Mouse (Mus musculus): ENCODE results near the gene Plod1.

GRCm38 (mm10) chr4:147866056-147866455, 70.5 kb downstream of the Plod1 start:
- no peak for TF ChIP-seq CTCF (IDR thresholded peaks at IDR 0.05; ENCODE audit: insufficient read depth, low read length)
- no peak for TF ChIP-seq POLR2A (IDR thresholded peaks at IDR 0.05; ENCODE audit: borderline replicate concordance, extremely low read depth, low read depth, low read length)
